Mouse (Mus musculus) cortical plate, adult 2 months (tissue): ENCODE measurements around the gene Smtnl2.

Source experiments
- CTCF ChIP-seq: fragments of 200-500 bp; IDR thresholded peaks from 2 replicates; pipeline ENCODE4 v1.5.1; 2011; ENCODE audit warnings: mild to moderate bottlenecking, control low read depth, low read length; ENCODE audit not compliant: insufficient read depth; ENCODE audit errors: extremely low read depth
- POLR2A ChIP-seq: fragments of 200-500 bp; IDR thresholded peaks from 2 replicates; pipeline ENCODE4 v1.6.1; 2011; ENCODE audit warnings: mild to moderate bottlenecking, low read length, control low read depth; ENCODE audit not compliant: insufficient read depth; ENCODE audit errors: extremely low read depth

DNA sequence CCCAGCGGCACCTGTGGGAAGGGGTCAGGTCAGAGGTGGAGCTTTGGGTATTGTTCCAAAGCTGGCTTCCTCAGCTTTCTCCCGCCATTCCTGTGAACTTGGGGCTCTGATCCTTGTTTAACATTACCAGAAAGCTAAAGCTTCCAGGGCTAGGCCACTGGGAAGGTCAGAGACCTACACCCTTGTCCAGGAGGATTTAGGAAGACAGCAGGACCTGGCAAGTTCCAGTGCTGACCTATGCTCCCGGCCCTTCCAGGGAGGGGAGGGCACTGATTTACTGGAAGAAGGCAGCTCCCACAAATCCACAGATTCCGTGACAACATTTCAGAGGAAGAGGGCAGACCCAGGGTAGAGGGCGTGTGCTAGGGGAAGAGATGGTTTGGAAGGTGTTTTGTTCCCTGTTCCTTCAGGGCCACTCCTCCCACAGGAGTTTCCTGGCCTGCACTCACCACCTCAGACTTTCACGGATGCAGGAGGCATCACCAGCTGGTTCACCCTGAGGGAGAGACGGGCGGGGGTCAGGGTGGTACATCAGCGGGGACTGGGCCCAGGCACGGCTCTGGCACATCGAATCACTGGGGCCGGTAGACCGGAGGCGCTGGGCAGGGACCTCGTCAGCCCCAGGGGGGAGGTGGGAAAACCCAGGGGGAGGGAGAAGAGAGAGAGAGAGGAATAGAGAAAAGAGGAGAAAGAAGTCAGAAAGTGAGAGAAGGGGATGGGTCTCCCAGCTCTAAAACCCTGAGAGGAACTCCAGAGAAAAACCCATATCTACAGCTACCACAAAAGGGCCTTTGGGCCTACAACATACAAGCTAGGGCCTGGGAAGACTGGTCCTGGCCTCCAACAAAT, 41.8 kb upstream of the Smtnl2 start:
- TF ChIP-seq CTCF (no peak), POLR2A (no peak)
